Mouse (Mus musculus): ENCODE results near the gene Naa80. TPM values are rescaled to one million over a fixed set of nuclear protein-coding genes. Genes with fewer than 3 reads are reported as not detected.
A peak's percentile ranks its signal among the peaks of the same experiment; 100 is the strongest.

Naa80 gene
- polyA plus RNA-seq, 1 experiment = 21.1 TPM

DNA sequence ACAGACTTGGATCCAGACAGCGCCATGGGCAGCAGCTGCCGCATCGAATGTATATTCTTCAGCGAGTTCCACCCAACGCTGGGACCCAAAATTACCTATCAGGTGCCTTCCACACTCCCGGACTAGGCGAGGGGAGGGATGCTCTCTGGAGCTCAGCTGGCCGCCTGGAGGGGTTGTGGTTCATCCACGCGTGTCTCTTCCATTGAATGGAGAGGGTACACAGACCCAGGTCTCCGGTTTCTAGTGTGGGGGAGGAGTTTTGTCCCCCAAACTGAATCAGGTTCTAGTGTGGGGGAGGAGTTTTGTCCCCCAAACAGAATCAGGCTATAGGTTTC, 36.4 kb upstream of the Naa80 start:
- TF ChIP-seq POLR2A (IDR thresholded peaks at IDR 0.05; ENCODE audit: borderline replicate concordance, low read depth, low read length) (no peak), CTCF (IDR thresholded peaks at IDR 0.05; ENCODE audit: low read depth, low read length) (no peak)
- Histone ChIP-seq H3K4me1 (ENCODE audit: control insufficient read depth, insufficient read depth, low read length) (peaks cover 10% of the 10 kb centered on the region), H3K27ac (ENCODE audit: insufficient read depth, low read depth, low read length) (no peak overlapping the region), H3K4me3 (ENCODE audit: insufficient read depth, low read length) (peak overlapping the region; percentile 67)

DNA sequence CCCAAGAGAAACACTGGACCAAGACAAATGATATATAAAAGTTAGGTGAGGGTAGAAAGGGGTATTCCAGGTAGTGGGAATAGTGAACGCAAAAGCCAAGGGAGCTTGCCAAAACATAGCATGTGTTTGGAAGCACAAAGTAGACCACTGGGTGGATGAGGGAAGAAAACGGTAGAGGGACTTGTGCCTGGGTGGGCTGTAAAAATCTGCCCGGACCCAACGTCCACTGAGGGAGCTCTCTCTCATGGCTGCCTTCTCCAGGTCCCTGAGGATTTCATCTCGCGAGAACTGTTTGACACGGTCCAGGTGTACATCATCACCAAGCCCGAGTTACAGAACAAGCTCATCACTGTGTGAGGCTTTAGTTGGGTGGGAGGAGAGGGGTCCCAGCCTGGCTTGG, 36.0 kb upstream of the Naa80 start:
- TF ChIP-seq POLR2A (IDR thresholded peaks at IDR 0.05; ENCODE audit: borderline replicate concordance, low read depth, low read length) (no peak), CTCF (IDR thresholded peaks at IDR 0.05; ENCODE audit: low read depth, low read length) (no peak)
- peak overlapping the region; percentile 67 for H3K4me3 ChIP-seq (ENCODE audit: insufficient read depth, low read length)
- H3K4me1 ChIP-seq (ENCODE audit: control insufficient read depth, insufficient read depth, low read length) = peaks cover 14% of the 10 kb centered on the region
- H3K27ac ChIP-seq (ENCODE audit: insufficient read depth, low read depth, low read length) = no peak overlapping the region

DNA sequence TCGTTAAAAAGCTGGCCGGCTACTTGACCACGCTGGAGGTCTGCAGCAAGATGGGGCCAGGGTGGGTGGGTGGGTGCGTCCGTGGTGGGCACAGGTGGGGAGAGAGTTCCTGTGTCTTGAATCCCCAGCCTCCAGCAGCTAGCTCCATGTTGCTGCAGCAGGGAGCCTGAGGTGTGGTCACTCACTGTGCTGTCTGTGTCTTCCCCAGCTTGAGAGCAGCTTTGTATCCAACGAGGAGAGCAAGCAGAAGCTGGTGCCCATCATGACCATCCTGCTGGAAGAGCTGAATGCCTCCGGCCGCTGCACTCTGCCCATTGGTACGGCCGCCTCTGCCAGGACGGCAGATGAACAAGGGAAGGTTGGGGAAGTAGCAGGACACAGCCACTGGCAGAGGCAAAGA, 35.4 kb upstream of the Naa80 start:
- Histone ChIP-seq H3K27ac (ENCODE audit: insufficient read depth, low read depth, low read length) (no peak overlapping the region), H3K4me3 (ENCODE audit: insufficient read depth, low read length) (no peak overlapping the region), H3K4me1 (ENCODE audit: control insufficient read depth, insufficient read depth, low read length) (peaks cover 19% of the 10 kb centered on the region)
- no peak for TF ChIP-seq POLR2A (IDR thresholded peaks at IDR 0.05; ENCODE audit: borderline replicate concordance, low read depth, low read length)
- TF ChIP-seq CTCF (IDR thresholded peaks at IDR 0.05; ENCODE audit: low read depth, low read length) = no peak

DNA sequence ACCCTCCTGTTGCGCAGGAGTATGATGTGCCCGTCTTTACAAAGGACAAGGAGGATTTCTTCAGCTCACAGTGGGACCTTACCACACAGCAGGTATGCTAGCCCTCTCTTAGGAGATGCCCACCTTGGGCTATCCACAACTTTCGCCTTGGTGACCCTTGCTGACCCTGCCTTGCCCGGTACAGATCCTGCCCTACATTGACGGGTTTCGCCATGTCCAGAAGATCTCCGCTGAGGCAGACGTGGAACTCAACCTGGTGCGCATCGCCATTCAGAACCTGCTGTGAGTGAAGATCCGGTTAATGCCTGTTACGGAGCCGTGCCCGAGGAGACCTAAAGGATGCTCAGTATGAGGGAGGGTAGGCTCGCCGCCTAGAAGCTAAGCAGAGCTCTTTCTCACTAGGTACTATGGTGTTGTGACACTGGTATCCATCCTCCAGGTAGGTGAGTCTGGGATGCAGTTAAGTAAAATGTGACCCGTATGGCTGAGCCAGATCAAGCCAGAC, 34.4 kb upstream of the Naa80 start:
- Histone ChIP-seq H3K4me1 (ENCODE audit: control insufficient read depth, insufficient read depth, low read length) (peaks cover 23% of the 10 kb centered on the region), H3K4me3 (ENCODE audit: insufficient read depth, low read length) (no peak overlapping the region)
- TF ChIP-seq CTCF (IDR thresholded peaks at IDR 0.05; ENCODE audit: low read depth, low read length) = no peak
- TF ChIP-seq POLR2A (IDR thresholded peaks at IDR 0.05; ENCODE audit: borderline replicate concordance, low read depth, low read length) = no peak

DNA sequence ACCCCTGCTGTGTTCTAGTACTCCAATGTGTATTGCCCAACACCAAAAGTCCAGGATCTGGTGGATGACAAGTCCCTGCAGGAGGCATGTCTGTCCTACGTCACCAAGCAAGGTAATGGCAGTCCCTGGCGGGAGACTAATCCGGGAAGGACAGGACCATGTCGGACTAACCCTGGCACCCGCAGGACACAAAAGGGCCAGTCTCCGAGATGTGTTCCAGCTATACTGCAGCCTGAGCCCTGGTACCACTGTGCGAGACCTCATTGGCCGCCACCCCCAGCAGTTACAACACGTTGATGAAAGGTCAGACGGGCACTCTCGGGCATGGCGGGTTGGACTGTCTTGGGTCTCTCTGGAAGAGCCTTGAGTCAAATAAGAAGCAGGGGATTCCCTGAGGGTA, 34.0 kb upstream of the Naa80 start:
- TF ChIP-seq POLR2A (IDR thresholded peaks at IDR 0.05; ENCODE audit: borderline replicate concordance, low read depth, low read length) (no peak), CTCF (IDR thresholded peaks at IDR 0.05; ENCODE audit: low read depth, low read length) (no peak)
- no peak overlapping the region for H3K4me3 ChIP-seq (ENCODE audit: insufficient read depth, low read length)
- peaks cover 23% of the 10 kb centered on the region for H3K4me1 ChIP-seq (ENCODE audit: control insufficient read depth, insufficient read depth, low read length)
- no peak overlapping the region for H3K27ac ChIP-seq (ENCODE audit: insufficient read depth, low read depth, low read length)

More for the DNA sequence above, 34.4 kb upstream of the Naa80 start:
- H3K27ac ChIP-seq (ENCODE audit: insufficient read depth, low read depth, low read length) = no peak overlapping the region

DNA sequence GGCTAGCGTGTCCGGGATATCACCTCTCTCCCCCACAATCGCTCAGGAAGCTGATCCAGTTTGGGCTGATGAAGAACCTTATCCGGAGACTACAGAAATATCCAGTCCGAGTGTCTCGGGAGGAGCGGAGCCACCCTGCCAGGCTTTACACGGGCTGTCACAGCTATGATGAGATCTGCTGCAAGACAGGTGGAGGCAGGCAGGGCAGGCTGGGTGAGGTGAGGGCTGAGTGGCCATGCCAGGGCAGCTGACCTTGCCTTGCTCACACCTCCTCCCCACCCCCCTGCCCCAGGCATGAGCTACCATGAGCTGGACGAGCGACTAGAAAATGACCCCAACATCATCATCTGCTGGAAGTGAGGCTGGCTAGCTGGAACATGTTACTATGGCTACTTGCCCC, 33.5 kb upstream of the Naa80 start:
- no peak overlapping the region for H3K27ac ChIP-seq (ENCODE audit: insufficient read depth, low read depth, low read length)
- TF ChIP-seq POLR2A (IDR thresholded peaks at IDR 0.05; ENCODE audit: borderline replicate concordance, low read depth, low read length) (no peak), CTCF (IDR thresholded peaks at IDR 0.05; ENCODE audit: low read depth, low read length) (no peak)
- H3K4me1 ChIP-seq (ENCODE audit: control insufficient read depth, insufficient read depth, low read length) = peaks cover 23% of the 10 kb centered on the region
- H3K4me3 ChIP-seq (ENCODE audit: insufficient read depth, low read length) = no peak overlapping the region

DNA sequence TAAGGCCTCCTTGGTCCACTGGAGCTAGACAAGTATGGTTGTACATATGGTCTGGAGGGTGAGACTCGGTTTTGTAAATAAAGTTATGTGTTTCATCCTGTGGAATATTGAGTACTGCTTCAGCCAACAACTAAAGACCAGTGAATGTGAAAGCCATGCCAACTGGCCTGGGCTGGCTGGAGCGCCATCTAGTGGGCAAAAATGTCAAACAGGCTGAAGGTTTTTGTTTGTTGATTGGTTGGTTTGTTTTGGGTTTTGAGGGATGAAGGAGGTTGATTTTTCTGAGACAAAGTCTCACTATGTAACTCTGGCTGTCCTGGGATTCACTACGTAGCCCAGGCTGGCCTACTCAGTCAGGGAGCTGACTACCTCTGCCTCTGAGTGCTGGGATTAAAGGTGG, 33.1 kb upstream of the Naa80 start:
- H3K4me1 ChIP-seq (ENCODE audit: control insufficient read depth, insufficient read depth, low read length) = peaks cover 23% of the 10 kb centered on the region

DNA sequence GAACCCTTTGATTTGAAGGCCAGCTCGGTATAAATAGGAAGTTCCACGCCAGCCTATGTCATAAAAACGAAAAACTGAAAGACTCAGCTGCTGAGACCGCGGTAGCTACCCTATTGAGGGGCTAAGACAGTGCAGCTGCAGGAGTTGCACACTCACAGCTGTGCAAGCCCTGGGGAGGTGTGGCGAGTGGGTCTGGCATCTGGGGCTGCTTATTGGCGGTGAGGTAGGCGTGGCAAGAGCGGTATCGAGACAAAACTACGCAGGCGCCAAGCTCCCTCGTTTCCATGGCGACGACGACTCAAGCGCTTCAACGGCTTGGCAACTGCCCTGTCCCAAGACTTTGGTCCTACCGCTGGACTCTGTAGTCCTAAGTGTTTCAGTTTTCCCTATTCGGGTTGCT, 31.7 kb upstream of the Naa80 start, which contains the start of gene Zmynd10:
Gene Zmynd10 (plus strand): TSS at position 273 of the 400 bp plus-strand sequence.
- no peak for TF ChIP-seq POLR2A (IDR thresholded peaks at IDR 0.05; ENCODE audit: borderline replicate concordance, low read depth, low read length)
- TF ChIP-seq CTCF (IDR thresholded peaks at IDR 0.05; ENCODE audit: low read depth, low read length) = no peak
- Histone ChIP-seq H3K4me3 (ENCODE audit: insufficient read depth, low read length) (0 out of 2 replicates have a peak within 1 kb of the TSS, but pooled peaks have one; percentile 21), H3K4me1 (ENCODE audit: control insufficient read depth, insufficient read depth, low read length) (peaks cover 29% of the 10 kb centered on the region), H3K27ac (ENCODE audit: insufficient read depth, low read depth, low read length) (no peak within 1 kb of the TSS)

More for the DNA sequence above, 33.1 kb upstream of the Naa80 start:
- Histone ChIP-seq H3K27ac (ENCODE audit: insufficient read depth, low read depth, low read length) (no peak overlapping the region), H3K4me3 (ENCODE audit: insufficient read depth, low read length) (no peak overlapping the region)
- no peak for TF ChIP-seq POLR2A (IDR thresholded peaks at IDR 0.05; ENCODE audit: borderline replicate concordance, low read depth, low read length)
- peak; percentile 98 for TF ChIP-seq CTCF (IDR thresholded peaks at IDR 0.05; ENCODE audit: low read depth, low read length)

DNA sequence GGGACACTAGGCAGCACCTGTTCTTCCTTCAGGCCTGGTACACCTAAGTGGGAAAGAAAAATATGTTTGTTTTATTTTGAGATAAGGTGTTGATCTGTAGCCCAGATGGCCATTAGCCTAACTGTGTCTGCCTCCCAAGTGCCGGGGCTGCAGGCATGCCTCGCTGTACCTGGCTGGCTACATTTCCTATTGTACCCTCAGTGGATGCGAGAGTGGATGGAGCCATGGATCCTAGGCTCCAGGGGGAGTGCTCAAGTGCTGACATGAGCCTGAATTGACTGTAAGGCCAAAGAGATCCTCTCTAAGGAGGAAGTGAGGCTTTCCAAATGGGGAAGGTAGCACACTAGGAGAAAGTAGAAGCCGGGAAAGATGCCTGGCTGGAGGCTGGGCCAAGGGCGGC, 30.7 kb upstream of the Naa80 start:
- Histone ChIP-seq H3K27ac (ENCODE audit: insufficient read depth, low read depth, low read length) (no peak overlapping the region), H3K4me3 (ENCODE audit: insufficient read depth, low read length) (no peak overlapping the region), H3K4me1 (ENCODE audit: control insufficient read depth, insufficient read depth, low read length) (peaks cover 29% of the 10 kb centered on the region)
- TF ChIP-seq POLR2A (IDR thresholded peaks at IDR 0.05; ENCODE audit: borderline replicate concordance, low read depth, low read length) = no peak

DNA sequence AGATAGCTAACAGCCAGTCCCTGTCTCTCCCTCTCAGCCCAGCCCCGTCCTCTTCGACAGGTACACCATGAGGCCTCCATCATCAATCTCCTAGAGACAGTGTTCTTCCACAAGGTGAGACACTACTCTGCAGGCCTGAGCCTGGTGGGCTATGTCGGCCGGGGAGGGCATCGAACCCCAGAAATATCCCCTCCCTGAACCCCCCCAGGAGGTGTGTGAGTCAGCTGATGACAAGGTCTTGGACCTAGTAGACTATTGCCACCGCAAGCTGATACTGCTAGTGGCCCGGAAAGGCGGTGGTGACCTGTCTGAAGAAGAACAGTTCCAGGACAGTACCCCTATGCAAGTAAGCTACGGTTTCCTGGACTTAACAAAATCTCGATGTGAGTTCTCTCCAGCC, 29.9 kb upstream of the Naa80 start:
- peaks cover 34% of the 10 kb centered on the region for H3K4me1 ChIP-seq (ENCODE audit: control insufficient read depth, insufficient read depth, low read length)
- no peak overlapping the region for H3K27ac ChIP-seq (ENCODE audit: insufficient read depth, low read depth, low read length)
- H3K4me3 ChIP-seq (ENCODE audit: insufficient read depth, low read length) = no peak overlapping the region
- no peak for TF ChIP-seq POLR2A (IDR thresholded peaks at IDR 0.05; ENCODE audit: borderline replicate concordance, low read depth, low read length)
- no peak for TF ChIP-seq CTCF (IDR thresholded peaks at IDR 0.05; ENCODE audit: low read depth, low read length)

All from bone marrow macrophage, adult 2 months (primary cell).